Mouse (Mus musculus): ENCODE data around the gene Ffar3. TPM values are rescaled to one million over a fixed set of nuclear protein-coding genes. Genes with fewer than 3 reads are reported as not detected.
"Not testable (repeated sequence)": the region's sequence is repeated elsewhere in the genome, so short reads cannot be mapped to it uniquely, and the experiment has no call there.

Gene Ffar3
- polyA plus RNA-seq, 2 experiments: not detected

GRCm38 (mm10) chr7:30841379-30841778, 14.6 kb downstream of the Ffar3 start:
- WGBS (ENCODE audit: insufficient replicate concordance): 47% methylated on average over 4 of the region's 4 CpGs
- ATAC-seq (ENCODE audit: insufficient read depth) (no peak), DNase-seq (ENCODE audit: low read depth in 3 of 3, low spot score in 3 of 3) (no peak)
- Histone ChIP-seq H3K9me3 (ENCODE audit: control insufficient read depth, low read length) (no peaks in the 10 kb centered on the region), H3K36me3 (replicated peaks; ENCODE audit: control insufficient read depth, insufficient read depth, low read depth) (no peaks in the 10 kb centered on the region), H3K27ac (no peak overlapping the region), H3K4me2 (ENCODE audit: low read depth) (no peak overlapping the region), H3K9ac (replicated peaks) (no peak overlapping the region), H3K27me3 (ENCODE audit: control insufficient read depth, insufficient read depth, low read length) (no peaks in the 10 kb centered on the region), H3K4me1 (replicated peaks; ENCODE audit: control insufficient read depth in 2 of 2, insufficient read depth in 2 of 2, low read length in 1 of 2) (peaks cover 0 to 15% of the 10 kb centered on the region in 2 experiments; a peak in 2 of 4 replicates), H3K4me3 (ENCODE audit: insufficient read depth in 1 of 2, low read depth in 2 of 2, low read length in 2 of 2) (no peak overlapping the region)
- TF ChIP-seq EP300 (IDR thresholded peaks at IDR 0.05; ENCODE audit: low read depth): no peak
- no peak for TF ChIP-seq CTCF (IDR thresholded peaks at IDR 0.05; ENCODE audit: low read depth)

- Histone ChIP-seq H3K27me3 (ENCODE audit: control insufficient read depth, insufficient read depth, low read length) (no peaks in the 10 kb centered on the region), H3K9ac (replicated peaks) (no peak overlapping the region), H3K9me3 (ENCODE audit: control insufficient read depth, low read length) (no peaks in the 10 kb centered on the region), H3K36me3 (replicated peaks; ENCODE audit: control insufficient read depth, insufficient read depth, low read depth) (no peaks in the 10 kb centered on the region), H3K4me3 (ENCODE audit: insufficient read depth in 1 of 2, low read depth in 2 of 2, low read length in 2 of 2) (no peak overlapping the region), H3K27ac (no peak overlapping the region), H3K4me2 (ENCODE audit: low read depth) (no peak overlapping the region), H3K4me1 (replicated peaks; ENCODE audit: control insufficient read depth in 2 of 2, insufficient read depth in 2 of 2, low read length in 1 of 2) (peaks cover 0 to 14% of the 10 kb centered on the region in 2 experiments; a peak in 2 of 4 replicates)
- DNase-seq (ENCODE audit: low read depth in 3 of 3, low spot score in 3 of 3) (no peak), ATAC-seq (ENCODE audit: insufficient read depth) (no peak)
- TF ChIP-seq CTCF (IDR thresholded peaks at IDR 0.05; ENCODE audit: low read depth) (no peak), EP300 (IDR thresholded peaks at IDR 0.05; ENCODE audit: low read depth) (no peak)
- 68% methylated on average over 3 of the region's 3 CpGs for WGBS (ENCODE audit: insufficient replicate concordance)
These were observed 15.7 kb downstream of the Ffar3 start for GRCm38 (mm10) chr7:30840306-30840705.

GRCm38 (mm10) chr7:30837277-30837676, 18.7 kb downstream of the Ffar3 start:
- Histone ChIP-seq H3K4me3 (ENCODE audit: insufficient read depth in 1 of 2, low read depth in 2 of 2, low read length in 2 of 2) (no peak overlapping the region), H3K4me2 (ENCODE audit: low read depth) (no peak overlapping the region), H3K27me3 (ENCODE audit: control insufficient read depth, insufficient read depth, low read length) (no peaks in the 10 kb centered on the region), H3K27ac (no peak overlapping the region), H3K4me1 (replicated peaks; ENCODE audit: control insufficient read depth in 2 of 2, insufficient read depth in 2 of 2, low read length in 1 of 2) (peaks cover 0 to 9% of the 10 kb centered on the region in 2 experiments; a peak in 2 of 4 replicates), H3K9me3 (ENCODE audit: control insufficient read depth, low read length) (no peaks in the 10 kb centered on the region), H3K36me3 (replicated peaks; ENCODE audit: control insufficient read depth, insufficient read depth, low read depth) (no peaks in the 10 kb centered on the region), H3K9ac (replicated peaks) (no peak overlapping the region)
- DNase-seq (ENCODE audit: low read depth in 3 of 3, low spot score in 3 of 3) (no peak), ATAC-seq (ENCODE audit: insufficient read depth) (no peak)
- TF ChIP-seq CTCF (IDR thresholded peaks at IDR 0.05; ENCODE audit: low read depth): no peak
- TF ChIP-seq EP300 (IDR thresholded peaks at IDR 0.05; ENCODE audit: low read depth): no peak

GRCm38 (mm10) chr7:30832684-30833083, 23.3 kb downstream of the Ffar3 start:
- H3K9ac ChIP-seq (replicated peaks); ATAC-seq (ENCODE audit: insufficient read depth); H3K27ac ChIP-seq; H3K9me3 ChIP-seq (ENCODE audit: control insufficient read depth, low read length); H3K36me3 ChIP-seq (replicated peaks; ENCODE audit: control insufficient read depth, insufficient read depth, low read depth); H3K4me1 ChIP-seq (replicated peaks; ENCODE audit: control insufficient read depth in 2 of 2, insufficient read depth in 2 of 2, low read length in 1 of 2); H3K27me3 ChIP-seq (ENCODE audit: control insufficient read depth, insufficient read depth, low read length); H3K4me2 ChIP-seq (ENCODE audit: low read depth); H3K4me3 ChIP-seq (ENCODE audit: insufficient read depth in 1 of 2, low read depth in 2 of 2, low read length in 2 of 2); DNase-seq (ENCODE audit: low read depth in 3 of 3, low spot score in 3 of 3): not testable (repeated sequence)
- WGBS (ENCODE audit: insufficient replicate concordance): 12% methylated on average over 9 of the region's 11 CpGs

DNA sequence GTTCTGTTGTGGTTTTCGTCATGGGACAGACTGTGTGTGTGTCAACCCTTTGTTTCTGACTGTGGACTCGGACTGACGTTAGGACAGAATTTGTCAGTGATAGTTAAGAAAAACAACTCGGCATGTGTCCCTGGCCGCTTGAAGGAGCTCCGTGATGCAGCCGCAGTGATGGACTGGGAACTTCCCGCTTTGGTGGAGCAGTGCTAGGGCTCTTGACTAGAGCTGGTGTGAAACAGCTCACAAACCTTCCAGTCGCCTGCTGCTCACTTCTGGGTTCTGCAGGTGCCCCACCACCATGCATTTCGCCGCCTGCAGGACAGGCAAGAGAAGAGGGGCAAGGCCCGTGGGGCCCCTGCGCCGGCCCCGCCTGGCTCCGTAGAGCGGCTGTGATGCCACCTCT, 23.7 kb downstream of the Ffar3 start:
- no peaks in the 10 kb centered on the region for H3K9me3 ChIP-seq (ENCODE audit: control insufficient read depth, low read length)
- no peak for ATAC-seq (ENCODE audit: insufficient read depth)
- no peaks in the 10 kb centered on the region for H3K36me3 ChIP-seq (replicated peaks; ENCODE audit: control insufficient read depth, insufficient read depth, low read depth)
- H3K27ac ChIP-seq: no peak overlapping the region
- no peak overlapping the region for H3K9ac ChIP-seq (replicated peaks)
- no peak overlapping the region for H3K4me3 ChIP-seq (ENCODE audit: insufficient read depth in 1 of 2, low read depth in 2 of 2, low read length in 2 of 2)
- H3K4me1 ChIP-seq (replicated peaks; ENCODE audit: control insufficient read depth in 2 of 2, insufficient read depth in 2 of 2, low read length in 1 of 2): no peaks in the 10 kb centered on the region
- WGBS (ENCODE audit: insufficient replicate concordance): 46% methylated on average over 17 of the region's 17 CpGs
- no peaks in the 10 kb centered on the region for H3K27me3 ChIP-seq (ENCODE audit: control insufficient read depth, insufficient read depth, low read length)
- DNase-seq (ENCODE audit: low read depth in 3 of 3, low spot score in 3 of 3): no peak
- no peak overlapping the region for H3K4me2 ChIP-seq (ENCODE audit: low read depth)
- TF ChIP-seq EP300 (IDR thresholded peaks at IDR 0.05; ENCODE audit: low read depth) (no peak), CTCF (IDR thresholded peaks at IDR 0.05; ENCODE audit: low read depth) (no peak)

Data from liver, embryonic 14.5 days (tissue).